Comparison of ENCODE assay signal across 13 mouse cellular contexts in the genomic region with DNA sequence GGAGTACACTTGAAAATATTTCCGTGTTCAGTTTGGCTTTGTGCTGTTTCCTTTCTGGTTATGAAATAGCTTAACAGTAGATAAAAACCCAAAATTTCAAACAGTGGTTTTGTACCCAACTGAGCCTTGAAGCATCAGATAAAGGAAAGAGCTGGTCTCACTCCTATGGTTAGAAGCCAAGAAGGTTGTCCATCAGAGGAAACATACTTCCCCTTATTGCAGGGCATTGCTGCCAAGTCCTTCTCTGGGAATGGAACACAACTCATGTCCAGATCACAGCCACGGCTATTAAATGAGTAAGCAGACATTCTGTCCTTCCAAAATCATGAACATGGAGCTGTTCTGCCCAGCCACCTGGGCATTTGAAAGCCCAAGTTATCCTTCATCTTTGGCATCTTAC.
"Had no signal": no experiment of that assay in that cellular context is flagged by ENCODE, and none has a peak within 500 bp of the region (broad histone marks: within the 10 kb centered on the region; RNA-seq: fewer than 3 reads in every experiment).

No protein-coding gene starts in this region.

- ATAC-seq: liver, embryonic 12.5 days; midbrain, embryonic 13.5 days; midbrain, embryonic 16.5 days had no signal

- DNase-seq: kidney, adult 9 months; kidney, postnatal 25 days; liver; lung, adult 18-20 months; lung, postnatal 10 days; lung, postnatal 4 days; retina, postnatal 1 day; right cerebral cortex, postnatal 25 days; spleen, adult 18-20 months; thymus, postnatal 25 days had no signal
